8 mouse cellular contexts compared by ENCODE assay signal in genomic region chr12:3307587-3307986, GRCm38 (mm10). TPM values are rescaled to one million over a fixed set of nuclear protein-coding genes. Genes with fewer than 3 reads are reported as not detected.
DNase-seq lines count a peak whose midpoint lies in the region; ATAC-seq and TF ChIP-seq lines count a peak whose summit lies in the region.

No protein-coding gene starts in this region.

- WGBS in kidney, embryonic 16.5 days, result 24% methylated on average over 6 of the region's 6 CpGs
- 57% methylated on average over 6 of the region's 6 CpGs for WGBS in embryonic facial prominence, embryonic 11.5 days
- WGBS in intestine, embryonic 14.5 days, result 30% methylated on average over 6 of the region's 6 CpGs

- no peak overlapping the region for H3ac ChIP-seq in myocyte (ENCODE audit: control insufficient read depth, insufficient read length)

- no peaks in the 10 kb centered on the region for H3K36me3 ChIP-seq in kidney, embryonic 16.5 days (ENCODE audit: insufficient read depth, low read length)
- H3K36me3 ChIP-seq in embryonic facial prominence, embryonic 11.5 days (replicated peaks; ENCODE audit: control insufficient read depth, insufficient read depth, low read depth, low read length), result no peaks in the 10 kb centered on the region
- H3K36me3 ChIP-seq in intestine, embryonic 14.5 days (ENCODE audit: control insufficient read depth, insufficient read depth, low read length), result no peaks in the 10 kb centered on the region
- H3K36me3 ChIP-seq in myocyte (ENCODE audit: control insufficient read depth, insufficient read depth), result no peaks in the 10 kb centered on the region

- ATAC-seq in kidney, embryonic 16.5 days (ENCODE audit: low FRiP score, low TSS enrichment), result no peak
- ATAC-seq in embryonic facial prominence, embryonic 11.5 days (replicated peaks; ENCODE audit: insufficient number of reproducible peaks, low FRiP score, low TSS enrichment, low read depth), result no peak
- ATAC-seq in intestine, embryonic 14.5 days (replicated peaks; ENCODE audit: low FRiP score, low TSS enrichment, low read depth), result no peak

- no peak for DNase-seq in kidney, adult 11 months
- no peak for DNase-seq in embryonic facial prominence, embryonic 11.5 days (ENCODE audit: low spot score)
- no peak for DNase-seq in intestine, embryonic 14.5 days (ENCODE audit: low spot score)
- DNase-seq in embryo, embryonic 10 days (ENCODE audit: low spot score), result no peak
- no peak for DNase-seq in thymus, postnatal 10 days (ENCODE audit: low spot score in 2 of 2)
- no peak for DNase-seq in cerebellum, postnatal 10 days

- H3K27me3 ChIP-seq in kidney, embryonic 16.5 days (ENCODE audit: insufficient read depth, low read length), result no peaks in the 10 kb centered on the region
- no peaks in the 10 kb centered on the region for H3K27me3 ChIP-seq in embryonic facial prominence, embryonic 11.5 days (ENCODE audit: control insufficient read depth, insufficient read depth, low read length)
- H3K27me3 ChIP-seq in intestine, embryonic 14.5 days (replicated peaks; ENCODE audit: control insufficient read depth, insufficient read depth, low read length), result no peaks in the 10 kb centered on the region
- H3K27me3 ChIP-seq in myocyte (ENCODE audit: control insufficient read depth, insufficient read depth, insufficient read length), result no peaks in the 10 kb centered on the region

- peak overlapping the region; percentile 96 for H3K4me3 ChIP-seq in kidney, embryonic 16.5 days (ENCODE audit: low read length)
- peak overlapping the region; percentile 88 for H3K4me3 ChIP-seq in embryonic facial prominence, embryonic 11.5 days (ENCODE audit: low read depth, low read length)
- peak overlapping the region; percentile 93 for H3K4me3 ChIP-seq in intestine, embryonic 14.5 days (ENCODE audit: low read depth, low read length)
- peak overlapping the region; percentile 99 for H3K4me3 ChIP-seq in myocyte

- H3K27ac ChIP-seq in kidney, embryonic 16.5 days (ENCODE audit: low read length), result no peak overlapping the region
- no peak overlapping the region for H3K27ac ChIP-seq in embryonic facial prominence, embryonic 11.5 days (replicated peaks; ENCODE audit: low read depth, low read length)
- H3K27ac ChIP-seq in intestine, embryonic 14.5 days (ENCODE audit: low read depth), result no peak overlapping the region

- H3K9me3 ChIP-seq in kidney, embryonic 16.5 days (ENCODE audit: low read length), result no peaks in the 10 kb centered on the region
- no peaks in the 10 kb centered on the region for H3K9me3 ChIP-seq in embryonic facial prominence, embryonic 11.5 days (replicated peaks; ENCODE audit: control insufficient read depth, low read length)
- no peaks in the 10 kb centered on the region for H3K9me3 ChIP-seq in intestine, embryonic 14.5 days (ENCODE audit: control insufficient read depth, low read length)

- H3K9ac ChIP-seq in kidney, embryonic 16.5 days (replicated peaks; ENCODE audit: low read length), result peak overlapping the region; percentile 92
- H3K9ac ChIP-seq in embryonic facial prominence, embryonic 11.5 days (replicated peaks; ENCODE audit: low read length), result peak overlapping the region; percentile 34
- H3K9ac ChIP-seq in intestine, embryonic 14.5 days (ENCODE audit: low read length), result peak overlapping the region; percentile 83

- peaks cover 16% of the 10 kb centered on the region for H3K4me1 ChIP-seq in kidney, embryonic 16.5 days (ENCODE audit: insufficient read depth, low read length)
- H3K4me1 ChIP-seq in embryonic facial prominence, embryonic 11.5 days (ENCODE audit: control insufficient read depth, insufficient read depth, low read length), result no peaks in the 10 kb centered on the region; the same call in 1 of the 2 replicates
- peaks cover 9% of the 10 kb centered on the region for H3K4me1 ChIP-seq in intestine, embryonic 14.5 days (replicated peaks; ENCODE audit: control insufficient read depth, insufficient read depth, low read length)

- H3K79me2 ChIP-seq in myocyte (ENCODE audit: control insufficient read depth, insufficient read depth), result peaks cover 68% of the 10 kb centered on the region

- no peak for TF ChIP-seq POLR2A in myocyte (IDR thresholded peaks at IDR 0.05; ENCODE audit: insufficient read length, low read depth)

- peak overlapping the region; percentile 61 for H3K4me2 ChIP-seq in kidney, embryonic 16.5 days (replicated peaks; ENCODE audit: low read depth, low read length)
- H3K4me2 ChIP-seq in embryonic facial prominence, embryonic 11.5 days (ENCODE audit: low read depth, low read length), result peak overlapping the region; percentile 51
- H3K4me2 ChIP-seq in intestine, embryonic 14.5 days (ENCODE audit: low read length), result peak overlapping the region; percentile 92
- peak overlapping the region; percentile 99 for H3K4me2 ChIP-seq in myocyte (ENCODE audit: low read depth)

TF ChIP-seq in myocyte, 11 proteins besides CTCF, POLR2A, EP300 and RAD21:
- TF ChIP-seq E2F4 (IDR thresholded peaks at IDR 0.05; ENCODE audit: insufficient read depth) (no peak), CEBPB (IDR thresholded peaks at IDR 0.05; ENCODE audit: insufficient read depth, poor library complexity, severe bottlenecking) (no peak), SRF (IDR thresholded peaks at IDR 0.05; ENCODE audit: control insufficient read depth, insufficient read length, low read depth) (no peak), MYOG (IDR thresholded peaks at IDR 0.05; ENCODE audit: control insufficient read depth in 1 of 3, insufficient read depth in 1 of 3, insufficient read length in 2 of 3, low read depth in 2 of 3) (no peak), TCF3 (IDR thresholded peaks at IDR 0.05; ENCODE audit: insufficient read length, low read depth) (no peak), MAX (IDR thresholded peaks at IDR 0.05; ENCODE audit: low read depth) (no peak), MYOD1 (IDR thresholded peaks at IDR 0.05; ENCODE audit: control insufficient read depth in 1 of 3, insufficient read length in 2 of 3, low read depth in 2 of 3) (no peak), USF1 (IDR thresholded peaks at IDR 0.05; ENCODE audit: low read depth) (no peak), POLR2AphosphoS2 (IDR thresholded peaks at IDR 0.05; ENCODE audit: insufficient read length, low read depth) (no peak), REST (IDR thresholded peaks at IDR 0.05; ENCODE audit: insufficient read depth, insufficient read length) (no peak), TCF12 (IDR thresholded peaks at IDR 0.05; ENCODE audit: insufficient read depth, poor library complexity, severe bottlenecking) (no peak)
TF ChIP-seq in myocyte: peak in this region for 0.

RNA-seq across cellular contexts. Expression of gene Rab10, which starts 2.2 kb away (rescaled TPM):
- 65.1 and 68.4 TPM in 2 replicates for polyA plus RNA-seq in kidney, embryonic 16.5 days (2015; fragmentation: Nextera tagmentation; extraction: Ambion mirVana)
- polyA plus RNA-seq in embryonic facial prominence, embryonic 11.5 days (2014; fragmentation: Nextera tagmentation; extraction: Ambion mirVana), result 97.2 and 107 TPM in 2 replicates
- 73.4 and 76.3 TPM in 2 replicates for polyA plus RNA-seq in intestine, embryonic 14.5 days (2014; fragmentation: Nextera tagmentation; extraction: Ambion mirVana)
- 81.0 TPM for polyA plus RNA-seq in myocyte (2012; fragmentation: generic; extraction: Trizol)

RNA-seq across cellular contexts. Expression of gene Kif3c, which starts 57.3 kb away (rescaled TPM):
- polyA plus RNA-seq in kidney, embryonic 16.5 days (2015; fragmentation: Nextera tagmentation; extraction: Ambion mirVana), result 12.3 and 13.6 TPM in 2 replicates
- 16.1 and 17.1 TPM in 2 replicates for polyA plus RNA-seq in embryonic facial prominence, embryonic 11.5 days (2014; fragmentation: Nextera tagmentation; extraction: Ambion mirVana)
- 11.5 and 13.0 TPM in 2 replicates for polyA plus RNA-seq in intestine, embryonic 14.5 days (2014; fragmentation: Nextera tagmentation; extraction: Ambion mirVana)
- 16.7 TPM for polyA plus RNA-seq in myocyte (2012; fragmentation: generic; extraction: Trizol)

Comparison
In these comparisons a context has a peak if more than half of its experiments do, and no peak if none do; other contexts are left out.
1. H3K9ac ChIP-seq: peak in every context shown above with its lines; median percentile 92 in kidney, embryonic 16.5 days; 83 in intestine, embryonic 14.5 days; 34 in embryonic facial prominence, embryonic 11.5 days.